Mouse (Mus musculus): ENCODE results near the gene Bmp2k. TPM values are rescaled to one million over a fixed set of nuclear protein-coding genes. Genes with fewer than 3 reads are reported as not detected.
A peak's percentile ranks its signal among the peaks of the same experiment; 100 is the strongest.

Bmp2k gene
- polyA plus RNA-seq, 2 experiments, result 14.0 to 30.2 TPM

DNA sequence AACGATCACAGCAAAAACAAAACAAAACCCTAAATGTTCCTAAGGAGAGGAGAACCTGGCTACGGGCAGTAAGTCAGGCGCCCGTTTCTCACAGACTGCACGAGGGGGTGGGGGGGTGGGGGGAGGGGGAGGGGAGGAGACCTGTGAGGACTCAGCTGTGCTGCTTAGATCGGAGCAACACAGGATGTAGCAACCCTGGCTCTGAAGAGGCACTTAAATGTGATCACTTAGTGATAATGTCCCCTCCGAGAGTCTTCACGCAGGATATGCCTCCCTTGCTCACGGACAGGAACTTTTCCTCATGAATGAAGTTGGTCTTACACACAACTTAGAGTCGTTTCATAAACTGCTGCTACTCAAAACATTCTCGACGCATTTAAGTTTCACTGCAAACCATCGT, 97.8 kb downstream of the Bmp2k start:
- Histone ChIP-seq H3K9ac (replicated peaks) (no peak overlapping the region), H3K36me3 (replicated peaks; ENCODE audit: control insufficient read depth, insufficient read depth, low read depth) (peaks cover 11% of the 10 kb centered on the region), H3K4me2 (ENCODE audit: low read depth) (no peak overlapping the region), H3K27me3 (ENCODE audit: control insufficient read depth, insufficient read depth, low read length) (no peaks in the 10 kb centered on the region), H3K27ac (no peak overlapping the region), H3K4me1 (replicated peaks; ENCODE audit: control insufficient read depth in 2 of 2, insufficient read depth in 2 of 2, low read length in 1 of 2) (no peaks in the 10 kb centered on the region), H3K4me3 (ENCODE audit: insufficient read depth in 1 of 2, low read depth in 2 of 2, low read length in 2 of 2) (no peak overlapping the region), H3K9me3 (ENCODE audit: control insufficient read depth, low read length) (no peaks in the 10 kb centered on the region)
- WGBS (ENCODE audit: insufficient replicate concordance), result 40% methylated on average over 10 of the region's 13 CpGs
- TF ChIP-seq EP300 (IDR thresholded peaks at IDR 0.05; ENCODE audit: low read depth), result no peak
- TF ChIP-seq CTCF (IDR thresholded peaks at IDR 0.05; ENCODE audit: low read depth), result no peak
- ATAC-seq (ENCODE audit: insufficient read depth), result no peak
- no peak for DNase-seq (ENCODE audit: low read depth in 3 of 3, low spot score in 3 of 3)

DNA sequence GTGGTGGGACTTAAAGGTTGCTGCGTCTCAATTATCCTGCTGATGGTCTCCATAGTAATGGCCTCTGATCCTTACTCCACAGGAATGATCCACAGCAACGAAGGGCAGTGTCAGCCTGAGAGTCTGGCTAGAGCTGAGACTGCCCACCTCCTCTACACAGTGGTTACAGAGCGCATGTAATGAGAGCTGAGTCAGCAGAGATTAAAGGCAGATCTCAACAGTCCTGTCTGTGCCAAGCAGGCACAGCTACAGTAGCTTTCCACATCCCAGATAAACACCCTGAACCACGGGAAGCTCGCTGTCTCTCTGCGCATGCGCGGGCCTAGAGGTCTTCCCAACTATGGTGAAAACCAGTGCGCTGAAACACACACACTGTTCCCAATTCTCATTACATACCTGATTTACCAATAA, 100.1 kb downstream of the Bmp2k start:
- H3K4me2 ChIP-seq (ENCODE audit: low read depth), result no peak overlapping the region
- no peak overlapping the region for H3K9ac ChIP-seq (replicated peaks)
- peaks cover 2% of the 10 kb centered on the region for H3K36me3 ChIP-seq (replicated peaks; ENCODE audit: control insufficient read depth, insufficient read depth, low read depth)
- H3K27ac ChIP-seq, result no peak overlapping the region
- no peaks in the 10 kb centered on the region for H3K9me3 ChIP-seq (ENCODE audit: control insufficient read depth, low read length)
- no peak for DNase-seq (ENCODE audit: low read depth in 3 of 3, low spot score in 3 of 3)
- H3K4me1 ChIP-seq (replicated peaks; ENCODE audit: control insufficient read depth in 2 of 2, insufficient read depth in 2 of 2, low read length in 1 of 2), result no peaks in the 10 kb centered on the region
- ATAC-seq (ENCODE audit: insufficient read depth), result no peak
- WGBS (ENCODE audit: insufficient replicate concordance), result 71% methylated on average over 9 of the region's 9 CpGs
- H3K27me3 ChIP-seq (ENCODE audit: control insufficient read depth, insufficient read depth, low read length), result no peaks in the 10 kb centered on the region
- TF ChIP-seq EP300 (IDR thresholded peaks at IDR 0.05; ENCODE audit: low read depth), result no peak
- no peak overlapping the region for H3K4me3 ChIP-seq (ENCODE audit: insufficient read depth in 1 of 2, low read depth in 2 of 2, low read length in 2 of 2)

DNA sequence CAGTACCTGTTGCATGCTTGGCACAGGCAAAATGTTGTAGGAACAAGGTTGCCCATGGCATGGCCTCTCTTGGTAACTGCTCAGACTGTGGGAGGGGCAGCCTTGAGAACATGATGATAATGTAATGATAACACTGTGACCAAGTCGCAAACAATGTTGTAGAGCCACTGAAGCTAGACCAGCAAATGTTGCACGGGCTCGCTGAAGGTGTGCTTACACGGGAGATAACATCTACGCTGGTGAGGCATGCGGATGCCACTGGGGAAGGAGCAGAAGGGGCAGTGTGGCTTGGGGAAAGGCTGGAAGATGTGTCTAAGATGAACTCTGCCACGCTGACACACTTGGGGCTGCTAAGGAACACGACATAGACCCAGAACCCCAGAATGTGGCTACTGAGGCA, 102.5 kb downstream of the Bmp2k start:
- no peak overlapping the region for H3K27ac ChIP-seq
- H3K27me3 ChIP-seq (ENCODE audit: control insufficient read depth, insufficient read depth, low read length), result no peaks in the 10 kb centered on the region
- H3K4me1 ChIP-seq (replicated peaks; ENCODE audit: control insufficient read depth in 2 of 2, insufficient read depth in 2 of 2, low read length in 1 of 2), result no peaks in the 10 kb centered on the region
- no peaks in the 10 kb centered on the region for H3K36me3 ChIP-seq (replicated peaks; ENCODE audit: control insufficient read depth, insufficient read depth, low read depth)
- H3K4me3 ChIP-seq (ENCODE audit: insufficient read depth in 1 of 2, low read depth in 2 of 2, low read length in 2 of 2), result no peak overlapping the region
- H3K4me2 ChIP-seq (ENCODE audit: low read depth), result no peak overlapping the region
- no peak for DNase-seq (ENCODE audit: low read depth in 3 of 3, low spot score in 3 of 3)
- WGBS (ENCODE audit: insufficient replicate concordance), result 75% methylated on average over 8 of the region's 8 CpGs
- H3K9ac ChIP-seq (replicated peaks), result no peak overlapping the region
- no peak for ATAC-seq (ENCODE audit: insufficient read depth)
- no peaks in the 10 kb centered on the region for H3K9me3 ChIP-seq (ENCODE audit: control insufficient read depth, low read length)
- no peak for TF ChIP-seq CTCF (IDR thresholded peaks at IDR 0.05; ENCODE audit: low read depth)
- TF ChIP-seq EP300 (IDR thresholded peaks at IDR 0.05; ENCODE audit: low read depth), result no peak

DNA sequence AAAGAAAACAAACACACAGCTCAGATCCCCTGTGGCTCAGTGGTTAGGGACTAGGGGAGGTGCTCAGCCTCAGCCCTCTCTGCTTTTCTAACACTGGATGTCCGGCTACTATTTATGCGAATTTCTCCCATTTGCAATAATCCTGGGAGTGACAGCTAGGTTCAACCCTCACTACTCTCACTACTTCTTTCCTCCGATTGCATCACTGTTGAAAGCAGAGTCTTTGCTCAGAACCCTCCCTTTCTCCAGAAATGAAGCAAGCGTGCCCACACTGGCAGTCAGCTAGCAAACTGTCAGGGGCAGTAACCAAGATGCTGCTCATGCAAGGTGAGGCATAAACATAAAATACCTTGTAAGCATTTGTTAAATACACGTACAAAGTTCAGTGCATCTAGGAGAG, 110.8 kb downstream of the Bmp2k start:
- Histone ChIP-seq H3K4me2 (ENCODE audit: low read depth) (no peak overlapping the region), H3K27ac (no peak overlapping the region), H3K36me3 (replicated peaks; ENCODE audit: control insufficient read depth, insufficient read depth, low read depth) (no peaks in the 10 kb centered on the region), H3K9me3 (ENCODE audit: control insufficient read depth, low read length) (no peaks in the 10 kb centered on the region), H3K4me1 (replicated peaks; ENCODE audit: control insufficient read depth in 2 of 2, insufficient read depth in 2 of 2, low read length in 1 of 2) (peaks cover 0 to 9% of the 10 kb centered on the region in 2 experiments; a peak in 2 of 4 replicates), H3K4me3 (ENCODE audit: insufficient read depth in 1 of 2, low read depth in 2 of 2, low read length in 2 of 2) (no peak overlapping the region), H3K9ac (replicated peaks) (no peak overlapping the region), H3K27me3 (ENCODE audit: control insufficient read depth, insufficient read depth, low read length) (peaks cover 4% of the 10 kb centered on the region)
- TF ChIP-seq CTCF (IDR thresholded peaks at IDR 0.05; ENCODE audit: low read depth) (no peak), EP300 (IDR thresholded peaks at IDR 0.05; ENCODE audit: low read depth) (no peak)
- DNase-seq (ENCODE audit: low read depth in 3 of 3, low spot score in 3 of 3) (no peak), ATAC-seq (ENCODE audit: insufficient read depth) (no peak)
- 67% methylated on average over 5 of the region's 5 CpGs for WGBS (ENCODE audit: insufficient replicate concordance)

DNA sequence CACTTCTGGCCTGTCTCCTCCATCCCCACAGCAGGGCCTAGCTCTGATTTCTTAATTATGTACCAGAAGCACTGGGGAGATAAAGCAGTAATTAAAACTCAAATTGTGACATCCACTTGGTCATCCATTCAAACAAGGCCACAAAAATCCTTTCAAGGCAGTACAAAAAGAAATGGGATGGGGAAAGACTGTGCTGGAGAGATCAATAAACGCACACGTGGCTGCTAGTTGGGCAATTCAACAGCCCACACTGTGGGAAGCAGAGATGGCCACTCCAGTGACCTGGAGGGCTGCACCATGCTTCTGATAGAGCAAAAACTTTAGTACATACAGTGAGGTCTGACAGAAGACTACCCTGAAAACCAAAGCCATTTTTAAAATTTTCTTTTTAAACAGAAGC, 112.6 kb downstream of the Bmp2k start:
- H3K4me2 ChIP-seq (ENCODE audit: low read depth), result peak overlapping the region; percentile 74
- H3K27ac ChIP-seq, result no peak overlapping the region
- TF ChIP-seq EP300 (IDR thresholded peaks at IDR 0.05; ENCODE audit: low read depth), result no peak
- TF ChIP-seq CTCF (IDR thresholded peaks at IDR 0.05; ENCODE audit: low read depth), result no peak
- no peak overlapping the region for H3K4me3 ChIP-seq (ENCODE audit: insufficient read depth in 1 of 2, low read depth in 2 of 2, low read length in 2 of 2)
- no peaks in the 10 kb centered on the region for H3K36me3 ChIP-seq (replicated peaks; ENCODE audit: control insufficient read depth, insufficient read depth, low read depth)
- 55% methylated on average over 2 of the region's 2 CpGs for WGBS (ENCODE audit: insufficient replicate concordance)
- ATAC-seq (ENCODE audit: insufficient read depth), result no peak
- no peaks in the 10 kb centered on the region for H3K9me3 ChIP-seq (ENCODE audit: control insufficient read depth, low read length)
- H3K27me3 ChIP-seq (ENCODE audit: control insufficient read depth, insufficient read depth, low read length), result peaks cover 4% of the 10 kb centered on the region
- H3K4me1 ChIP-seq (replicated peaks; ENCODE audit: control insufficient read depth in 2 of 2, insufficient read depth in 2 of 2, low read length in 1 of 2), result peaks cover 0 to 9% of the 10 kb centered on the region in 2 experiments; a peak in 2 of 4 replicates
- DNase-seq (ENCODE audit: low read depth in 3 of 3, low spot score in 3 of 3), result no peak
- H3K9ac ChIP-seq (replicated peaks), result no peak overlapping the region
